Mouse (Mus musculus): ENCODE measurements around the gene Qrfpr.

Gene Qrfpr

GRCm38 (mm10) chr3:36150537-36150933 lies 71.6 kb downstream of the Qrfpr start:
- DNase-seq: no peak

- no peak for DNase-seq
These were observed 83.1 kb downstream of the Qrfpr start for GRCm38 (mm10) chr3:36138996-36139395.

- DNase-seq: no peak
These were observed 83.9 kb downstream of the Qrfpr start for GRCm38 (mm10) chr3:36138171-36138660.

- DNase-seq: no peak
These were observed 84.6 kb downstream of the Qrfpr start for GRCm38 (mm10) chr3:36137560-36137959.

GRCm38 (mm10) chr3:36136152-36136551 lies 86.0 kb downstream of the Qrfpr start:
- no peak for DNase-seq
